Mouse (Mus musculus): ENCODE data around the gene Gm14137.

Gm14137 gene

GRCm38 (mm10) chr2:119172862-119173576, 1.3 kb upstream of the Gm14137 start:
- DNase-seq (ENCODE audit: low read depth, low spot score) = peak; percentile 85

DNA sequence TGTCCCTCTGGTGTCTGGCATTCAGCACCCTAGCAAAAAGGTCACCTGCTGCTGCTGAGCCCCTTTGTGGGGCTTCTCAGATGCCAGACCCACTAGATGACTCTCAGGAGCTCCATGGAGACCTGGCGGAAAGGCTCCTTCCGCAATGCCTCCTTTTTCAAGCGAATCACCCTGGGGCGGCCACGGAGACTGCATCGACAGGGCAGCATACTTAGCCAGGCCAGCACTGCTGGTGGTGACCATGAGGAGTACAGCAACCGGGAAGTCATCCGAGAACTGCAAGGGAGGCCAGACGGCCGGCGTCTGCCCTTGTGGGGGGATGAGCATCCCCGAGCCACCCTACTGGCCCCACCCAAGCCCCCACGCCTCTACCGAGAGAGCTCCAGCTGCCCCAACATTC, 557 bp downstream of the Gm14137 start:
- DNase-seq (ENCODE audit: low read depth, low spot score) = peak; percentile 72

GRCm38 (mm10) chr2:119175614-119176013, 1.3 kb downstream of the Gm14137 start:
- peak; percentile 80 for DNase-seq (ENCODE audit: low read depth, low spot score)

DNA sequence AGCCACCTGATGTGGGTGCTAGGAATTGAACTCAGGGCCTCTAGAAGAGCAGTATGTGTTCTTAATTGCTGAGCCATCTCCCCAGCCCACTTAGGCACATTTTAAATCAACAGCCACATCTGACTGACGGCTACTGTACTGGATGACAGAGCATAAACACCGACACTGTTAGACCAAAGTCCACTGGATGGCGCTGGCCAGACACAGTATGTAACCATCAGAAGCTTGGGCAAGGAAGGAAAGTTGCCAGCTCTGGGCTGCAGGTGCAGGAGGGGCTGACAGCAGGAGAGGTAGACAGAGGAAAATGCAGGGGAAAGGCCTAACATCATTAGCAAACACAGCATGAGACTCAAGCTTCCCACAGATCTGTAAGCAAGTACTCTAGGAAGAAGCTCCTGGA, 2.5 kb downstream of the Gm14137 start:
- no peak for DNase-seq (ENCODE audit: low read depth, low spot score)

DNA sequence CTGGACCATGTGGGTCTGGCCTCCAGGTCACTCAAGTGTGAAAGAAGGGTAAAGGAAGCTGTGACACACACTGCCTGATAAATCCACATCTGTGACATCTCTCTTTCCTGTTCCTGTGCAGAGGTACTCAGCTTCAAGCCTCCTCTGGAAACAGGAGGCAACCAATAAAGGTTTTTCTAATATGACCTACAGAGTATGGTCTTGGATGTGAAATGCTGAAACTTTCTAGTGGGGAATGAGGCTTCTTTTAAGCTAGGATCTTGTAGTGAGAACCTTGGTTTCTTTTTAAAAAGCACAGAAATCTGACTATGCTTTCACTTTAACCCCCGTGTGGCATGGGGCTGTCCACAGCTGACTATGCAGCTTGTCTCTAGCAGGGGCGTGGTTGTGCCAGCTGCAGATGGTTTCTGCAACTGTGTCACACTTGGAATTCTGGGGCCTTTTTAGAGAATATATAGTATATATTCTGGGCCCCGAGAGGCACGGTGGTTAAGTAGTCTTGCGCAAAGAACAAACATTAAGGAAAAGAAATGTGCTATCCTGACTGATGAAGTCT, 3.2 kb downstream of the Gm14137 start:
- no peak for DNase-seq (ENCODE audit: low read depth, low spot score)

GRCm38 (mm10) chr2:119182914-119183313, 8.6 kb downstream of the Gm14137 start:
- no peak for DNase-seq (ENCODE audit: low read depth, low spot score)

GRCm38 (mm10) chr2:119189029-119189710, 14.9 kb downstream of the Gm14137 start:
- peak; percentile 93 for DNase-seq (ENCODE audit: low read depth, low spot score)

DNA sequence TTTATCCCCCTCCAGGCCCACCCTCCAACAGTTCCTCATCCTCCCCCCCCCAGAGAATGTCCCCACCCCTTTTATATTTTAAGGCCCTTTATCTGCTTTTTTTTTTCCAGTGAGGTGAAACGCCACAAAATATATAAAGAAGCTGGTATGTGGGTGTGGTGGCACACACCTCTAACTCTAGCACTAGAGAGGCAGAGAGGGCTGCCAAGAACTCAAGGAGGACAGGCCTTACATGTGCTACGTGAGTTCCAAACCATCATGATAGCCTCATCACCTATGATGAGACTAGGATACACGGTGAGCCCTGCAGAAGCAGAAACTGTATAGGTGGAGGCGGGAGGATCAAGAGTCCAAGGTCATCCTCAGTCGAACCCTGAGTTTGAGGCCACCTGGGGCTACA, 16.7 kb downstream of the Gm14137 start:
- DNase-seq (ENCODE audit: low read depth, low spot score) = no peak

DNA sequence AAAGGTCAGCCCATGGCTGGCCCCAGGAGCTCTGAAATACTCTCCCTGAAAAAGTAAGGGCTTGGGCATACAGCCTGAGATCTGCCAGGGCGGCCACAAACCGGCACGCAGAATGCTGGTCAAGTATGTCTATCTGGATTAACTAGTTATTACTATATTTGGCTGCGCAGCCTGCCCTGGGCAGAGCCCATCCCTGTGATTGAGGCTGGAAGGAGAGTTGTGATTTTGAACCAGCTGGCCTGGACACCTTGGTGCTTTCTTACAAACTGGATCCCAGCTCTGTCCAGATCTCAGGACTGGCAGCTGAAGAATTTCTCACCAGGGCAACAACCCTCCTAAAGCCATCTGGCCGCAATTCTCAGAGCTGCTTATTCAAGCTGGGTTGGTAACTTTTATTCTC, 19.8 kb downstream of the Gm14137 start:
- no peak for DNase-seq (ENCODE audit: low read depth, low spot score)

- DNase-seq (ENCODE audit: low read depth, low spot score) = peak; percentile 71
These were observed 22.2 kb downstream of the Gm14137 start for GRCm38 (mm10) chr2:119196316-119197108.

DNA sequence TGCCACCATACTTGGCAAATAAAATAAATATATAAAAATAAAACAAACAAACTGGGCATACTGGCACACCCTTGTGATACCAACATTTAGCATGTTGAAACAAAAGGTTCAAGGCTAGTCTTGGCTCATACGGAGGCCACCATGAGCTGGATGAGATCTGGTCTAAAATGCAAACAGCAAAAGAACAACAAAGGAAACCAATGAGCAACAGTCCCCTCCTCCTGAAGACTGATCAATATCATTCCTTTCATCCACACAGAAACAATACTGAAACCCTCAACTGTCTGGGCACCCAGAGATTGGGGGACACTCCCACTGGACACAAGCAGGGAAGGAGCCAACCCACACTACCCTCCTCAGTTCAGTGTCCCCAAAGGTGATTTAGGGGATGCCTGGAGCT, 23.2 kb downstream of the Gm14137 start:
- DNase-seq (ENCODE audit: low read depth, low spot score) = no peak

DNA sequence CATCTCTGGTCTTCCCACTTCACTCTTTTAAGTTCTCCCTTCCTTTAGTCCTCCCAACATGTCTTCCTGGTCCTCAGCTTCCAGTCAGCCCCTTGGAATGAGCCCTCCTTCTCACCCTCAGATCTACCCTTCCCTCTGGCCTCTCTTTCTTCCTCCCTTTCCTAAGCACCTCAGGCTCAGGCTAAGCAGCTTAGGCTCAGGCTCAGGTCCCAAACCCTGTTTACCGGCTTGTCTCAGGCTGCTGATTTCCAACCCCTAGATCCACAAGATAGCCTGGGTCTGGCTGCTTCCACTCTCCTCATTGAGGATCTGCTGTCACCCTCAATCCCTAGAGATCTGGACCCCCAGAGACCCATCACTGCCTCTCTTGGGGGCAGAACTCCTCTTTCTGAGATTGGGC, 23.7 kb downstream of the Gm14137 start:
- no peak for DNase-seq (ENCODE audit: low read depth, low spot score)

- no peak for DNase-seq (ENCODE audit: low read depth, low spot score)
These were observed 24.6 kb downstream of the Gm14137 start for GRCm38 (mm10) chr2:119198934-119199333.

DNA sequence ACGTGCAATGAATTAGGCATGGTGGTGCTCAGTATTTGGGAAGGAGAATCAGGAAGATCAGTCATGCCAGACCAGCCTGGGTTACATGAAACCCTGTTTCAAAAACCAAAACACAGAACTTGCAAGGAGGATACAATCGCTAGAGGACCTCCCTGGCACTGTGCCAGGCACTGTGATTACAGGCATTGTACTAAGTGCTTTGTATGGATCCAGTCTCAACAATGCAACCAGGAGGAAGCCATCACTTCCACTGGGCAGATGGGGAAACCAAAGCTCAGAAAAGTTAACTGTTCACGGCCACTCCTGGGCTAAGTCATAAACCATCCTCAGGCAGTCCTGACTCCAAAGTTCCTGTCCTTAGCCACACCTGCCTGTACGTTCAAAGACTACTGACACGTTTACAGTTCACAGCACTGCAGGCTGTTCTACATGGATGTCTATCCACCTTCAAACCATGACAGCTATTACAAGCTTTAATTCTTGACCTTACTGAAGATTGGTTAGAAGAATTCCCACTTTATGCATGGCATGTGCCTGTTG, 28.7 kb downstream of the Gm14137 start:
- DNase-seq (ENCODE audit: low read depth, low spot score) = no peak

DNA sequence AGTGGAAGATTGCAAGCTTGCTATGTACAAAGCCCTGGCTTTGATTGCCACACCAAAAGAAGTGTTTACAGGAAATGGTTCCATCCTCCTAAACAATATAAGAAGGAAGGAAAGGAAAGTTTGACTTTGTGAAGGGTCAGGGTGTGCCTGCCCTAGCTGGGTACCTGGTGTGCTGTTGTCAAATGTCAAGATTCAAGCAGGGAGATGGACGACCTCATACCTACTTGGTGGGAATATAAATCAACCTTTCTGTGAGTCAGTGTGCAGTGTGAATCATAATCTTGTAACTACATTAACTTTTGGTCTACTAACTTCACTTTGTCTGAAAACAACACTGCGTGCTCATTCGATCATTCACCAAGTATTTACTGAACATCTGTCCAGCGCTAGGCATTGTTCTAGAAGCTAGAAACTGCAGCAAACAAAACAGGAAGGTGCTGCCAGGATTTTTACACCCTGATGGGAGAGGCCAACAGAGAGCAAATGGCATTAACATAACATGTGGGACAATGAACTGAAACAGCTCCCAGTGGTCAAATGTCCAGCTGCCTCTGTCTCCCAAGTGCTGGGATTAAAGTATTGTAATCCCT, 29.7 kb downstream of the Gm14137 start:
- DNase-seq (ENCODE audit: low read depth, low spot score) = peak; percentile 66

GRCm38 (mm10) chr2:119207961-119208343, 33.6 kb downstream of the Gm14137 start:
- DNase-seq (ENCODE audit: low read depth, low spot score) = no peak

- DNase-seq (ENCODE audit: low read depth, low spot score) = peak; percentile 99
These were observed 34.3 kb downstream of the Gm14137 start, which contains the start of the genes Zfyve19 and Dnajc17 for GRCm38 (mm10) chr2:119208344-119209175. TSS of gene Zfyve19 (plus strand) at chr2:119208617. TSS of gene Dnajc17 (minus strand) at chr2:119208795.

- no peak for DNase-seq (ENCODE audit: low read depth, low spot score)
These were observed 34.8 kb downstream of the Gm14137 start for GRCm38 (mm10) chr2:119209176-119209507.
